Mouse (Mus musculus): ENCODE results near the gene Rbms3. TPM values are rescaled to one million over a fixed set of nuclear protein-coding genes. Genes with fewer than 3 reads are reported as not detected.

Gene Rbms3
- polyA plus RNA-seq, 1 experiment from 2014 or later: not detected

GRCm38 (mm10) chr9:117125844-117126243 lies 503.9 kb downstream of the Rbms3 start:
- H3K36me3 ChIP-seq (ENCODE audit: inconsistent target): no peaks in the 10 kb centered on the region
- 53% methylated on average over 6 of the region's 6 CpGs for WGBS (ENCODE audit: missing documents)
- no peak overlapping the region for H3K27ac ChIP-seq
- no peak overlapping the region for H3K4me3 ChIP-seq (ENCODE audit: inconsistent target)
- H3K79me2 ChIP-seq (ENCODE audit: inconsistent target): no peaks in the 10 kb centered on the region

- Histone ChIP-seq H3K27ac (no peak overlapping the region), H3K36me3 (ENCODE audit: inconsistent target) (no peaks in the 10 kb centered on the region), H3K4me3 (ENCODE audit: inconsistent target) (no peak overlapping the region), H3K79me2 (ENCODE audit: inconsistent target) (no peaks in the 10 kb centered on the region)
- WGBS (ENCODE audit: missing documents): 92% methylated on average over 6 of the region's 6 CpGs
Observed at GRCm38 (mm10) chr9:117121572-117121971, 508.1 kb downstream of the Rbms3 start.

- no peak overlapping the region for H3K27ac ChIP-seq
- 88% methylated on average over 10 of the region's 10 CpGs for WGBS (ENCODE audit: missing documents)
Observed at GRCm38 (mm10) chr9:117117181-117117729, 512.5 kb downstream of the Rbms3 start.

GRCm38 (mm10) chr9:117115609-117116008 lies 514.1 kb downstream of the Rbms3 start:
- H3K79me2 ChIP-seq (ENCODE audit: inconsistent target): no peaks in the 10 kb centered on the region
- no peak overlapping the region for H3K4me3 ChIP-seq (ENCODE audit: inconsistent target)
- H3K36me3 ChIP-seq (ENCODE audit: inconsistent target): no peaks in the 10 kb centered on the region
- 37% methylated on average over 2 of the region's 2 CpGs for WGBS (ENCODE audit: missing documents)
- H3K27ac ChIP-seq: no peak overlapping the region

More at GRCm38 (mm10) chr9:117117181-117117729, 512.5 kb downstream of the Rbms3 start:
- Histone ChIP-seq H3K4me3 (ENCODE audit: inconsistent target) (no peak overlapping the region), H3K79me2 (ENCODE audit: inconsistent target) (no peaks in the 10 kb centered on the region), H3K36me3 (ENCODE audit: inconsistent target) (no peaks in the 10 kb centered on the region)

- 93% methylated on average over 2 of the region's 2 CpGs for WGBS (ENCODE audit: missing documents)
Observed at GRCm38 (mm10) chr9:117113592-117113991, 516.1 kb downstream of the Rbms3 start.

GRCm38 (mm10) chr9:117107926-117108325 lies 521.8 kb downstream of the Rbms3 start:
- Histone ChIP-seq H3K79me2 (ENCODE audit: inconsistent target) (no peaks in the 10 kb centered on the region), H3K36me3 (ENCODE audit: inconsistent target) (no peaks in the 10 kb centered on the region), H3K27ac (no peak overlapping the region), H3K4me3 (ENCODE audit: inconsistent target) (no peak overlapping the region)
- WGBS (ENCODE audit: missing documents): 95% methylated on average over 4 of the region's 4 CpGs

More at GRCm38 (mm10) chr9:117113592-117113991, 516.1 kb downstream of the Rbms3 start:
- no peak overlapping the region for H3K4me3 ChIP-seq (ENCODE audit: inconsistent target)
- no peaks in the 10 kb centered on the region for H3K79me2 ChIP-seq (ENCODE audit: inconsistent target)
- no peak overlapping the region for H3K27ac ChIP-seq
- no peaks in the 10 kb centered on the region for H3K36me3 ChIP-seq (ENCODE audit: inconsistent target)

- Histone ChIP-seq H3K79me2 (ENCODE audit: inconsistent target) (no peaks in the 10 kb centered on the region), H3K4me3 (ENCODE audit: inconsistent target) (no peak overlapping the region), H3K36me3 (ENCODE audit: inconsistent target) (no peaks in the 10 kb centered on the region), H3K27ac (no peak overlapping the region)
- 89% methylated on average over 19 of the region's 19 CpGs for WGBS (ENCODE audit: missing documents)
Observed at GRCm38 (mm10) chr9:117102198-117102930, 527.3 kb downstream of the Rbms3 start.

- Histone ChIP-seq H3K36me3 (ENCODE audit: inconsistent target) (no peaks in the 10 kb centered on the region), H3K79me2 (ENCODE audit: inconsistent target) (no peaks in the 10 kb centered on the region), H3K4me3 (ENCODE audit: inconsistent target) (no peak overlapping the region), H3K27ac (no peak overlapping the region)
- 96% methylated on average over 5 of the region's 5 CpGs for WGBS (ENCODE audit: missing documents)
Observed at GRCm38 (mm10) chr9:117100181-117100580, 529.5 kb downstream of the Rbms3 start.

GRCm38 (mm10) chr9:117093551-117093950 lies 536.2 kb downstream of the Rbms3 start:
- no peaks in the 10 kb centered on the region for H3K36me3 ChIP-seq (ENCODE audit: inconsistent target)
- H3K27ac ChIP-seq: no peak overlapping the region
- 65% methylated on average over 6 of the region's 6 CpGs for WGBS (ENCODE audit: missing documents)
- no peaks in the 10 kb centered on the region for H3K79me2 ChIP-seq (ENCODE audit: inconsistent target)
- no peak overlapping the region for H3K4me3 ChIP-seq (ENCODE audit: inconsistent target)

GRCm38 (mm10) chr9:117092177-117092555 lies 537.5 kb downstream of the Rbms3 start:
- Histone ChIP-seq H3K79me2 (ENCODE audit: inconsistent target) (no peaks in the 10 kb centered on the region), H3K4me3 (ENCODE audit: inconsistent target) (no peak overlapping the region), H3K36me3 (ENCODE audit: inconsistent target) (no peaks in the 10 kb centered on the region), H3K27ac (no peak overlapping the region)
- 95% methylated on average over 8 of the region's 8 CpGs for WGBS (ENCODE audit: missing documents)

GRCm38 (mm10) chr9:117091253-117092176 lies 538.2 kb downstream of the Rbms3 start:
- WGBS (ENCODE audit: missing documents): 84% methylated on average over 9 of the region's 9 CpGs
- H3K27ac ChIP-seq: no peak overlapping the region
- H3K36me3 ChIP-seq (ENCODE audit: inconsistent target): no peaks in the 10 kb centered on the region
- H3K79me2 ChIP-seq (ENCODE audit: inconsistent target): no peaks in the 10 kb centered on the region
- H3K4me3 ChIP-seq (ENCODE audit: inconsistent target): no peak overlapping the region

GRCm38 (mm10) chr9:117089409-117090147 lies 540.1 kb downstream of the Rbms3 start:
- H3K36me3 ChIP-seq (ENCODE audit: inconsistent target): no peaks in the 10 kb centered on the region
- H3K79me2 ChIP-seq (ENCODE audit: inconsistent target): no peaks in the 10 kb centered on the region
- H3K27ac ChIP-seq: no peak overlapping the region
- WGBS (ENCODE audit: missing documents): 90% methylated on average over 12 of the region's 12 CpGs
- no peak overlapping the region for H3K4me3 ChIP-seq (ENCODE audit: inconsistent target)

- H3K79me2 ChIP-seq (ENCODE audit: inconsistent target): no peaks in the 10 kb centered on the region
- H3K27ac ChIP-seq: no peak overlapping the region
- H3K36me3 ChIP-seq (ENCODE audit: inconsistent target): no peaks in the 10 kb centered on the region
- WGBS (ENCODE audit: missing documents): 90% methylated on average over 6 of the region's 6 CpGs
- H3K4me3 ChIP-seq (ENCODE audit: inconsistent target): no peak overlapping the region
Observed at GRCm38 (mm10) chr9:117088309-117088708, 541.4 kb downstream of the Rbms3 start.

GRCm38 (mm10) chr9:117085706-117086105 lies 544.0 kb downstream of the Rbms3 start:
- Histone ChIP-seq H3K27ac (no peak overlapping the region), H3K4me3 (ENCODE audit: inconsistent target) (no peak overlapping the region), H3K79me2 (ENCODE audit: inconsistent target) (no peaks in the 10 kb centered on the region), H3K36me3 (ENCODE audit: inconsistent target) (no peaks in the 10 kb centered on the region)
- 90% methylated on average over 9 of the region's 9 CpGs for WGBS (ENCODE audit: missing documents)

Data from macrophage (primary cell).